In genomic region chr15:79208758-79209439, GRCm38 (mm10) we compare ENCODE assay signal across 1 mouse cellular context.
TF ChIP-seq lines count a peak whose summit lies in the region.

No protein-coding gene starts in this region.

TF ChIP-seq in MEL, 35 proteins besides CTCF, POLR2A, EP300 and RAD21 (continued from another document):
- TF ChIP-seq CHD2 (IDR thresholded peaks at IDR 0.05; ENCODE audit: low read length), result no peak
- TF ChIP-seq MYB (IDR thresholded peaks at IDR 0.05; ENCODE audit: low read depth, low read length), result no peak
